Mouse (Mus musculus): ENCODE data around the gene Pi16.
A peak's percentile ranks its signal among the peaks of the same experiment; 100 is the strongest.
"Not testable (repeated sequence)": the region's sequence is repeated elsewhere in the genome, so short reads cannot be mapped to it uniquely, and the experiment has no call there.

Pi16 gene

DNA sequence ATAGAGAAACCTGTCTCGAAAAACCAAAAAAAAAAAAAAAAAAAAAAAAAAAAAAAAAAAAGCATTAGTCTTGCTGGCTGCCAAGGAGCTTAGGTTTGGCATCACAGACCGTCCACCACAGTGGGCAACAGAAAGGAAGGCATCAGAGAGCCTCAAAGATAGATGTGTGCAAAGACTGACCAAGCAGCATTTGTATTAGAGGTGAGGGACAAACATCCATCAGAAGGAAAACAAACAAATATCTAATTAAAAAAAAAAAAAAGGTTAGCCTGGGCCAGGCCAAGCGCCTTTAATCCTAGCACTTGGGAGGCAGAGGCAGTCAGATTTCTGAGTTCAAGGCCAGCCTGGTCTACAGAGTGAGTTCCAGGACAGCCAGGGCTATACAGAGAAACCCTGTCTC, at the start of gene Pi16:
Gene Pi16 (plus strand): TSS at position 301 of the 400 bp plus-strand sequence.
- not testable (repeated sequence) for DNase-seq (ENCODE audit: low spot score)

DNA sequence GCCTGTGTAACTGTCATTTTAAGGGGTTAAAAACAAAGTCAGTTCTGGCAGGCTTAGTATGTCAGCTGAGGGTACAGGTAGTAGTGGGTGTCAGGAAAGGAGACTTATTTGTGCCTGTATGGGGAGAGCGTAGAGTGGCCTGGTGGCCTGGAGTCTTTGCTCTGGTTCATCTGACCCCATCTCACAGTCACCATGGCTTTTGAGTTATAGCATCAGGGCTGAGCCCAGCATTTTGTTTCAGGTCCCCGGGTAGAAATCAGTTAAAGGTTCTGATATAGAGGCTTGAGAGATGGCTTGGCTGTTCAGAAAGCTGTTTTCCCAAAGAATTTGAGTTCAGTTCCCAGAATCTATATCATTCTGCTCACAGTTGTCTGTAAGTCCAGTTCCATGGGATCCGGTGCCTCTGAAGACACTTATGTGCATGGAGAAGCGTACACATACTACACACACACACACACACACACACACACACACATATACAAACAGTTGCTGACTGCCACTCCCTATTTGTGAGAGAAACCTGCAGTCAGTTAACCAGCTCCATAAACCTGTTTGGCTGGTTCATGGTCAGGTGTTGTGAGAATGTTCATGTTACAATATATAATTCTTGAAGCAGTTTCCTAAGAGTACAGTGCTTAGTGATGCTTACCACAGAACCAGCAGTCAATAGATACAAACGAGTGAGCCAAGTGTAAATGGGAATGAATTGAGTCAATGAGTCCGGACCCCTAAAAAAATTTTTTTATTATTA, 49.4 kb upstream of the Pi16 start:
- DNase-seq (ENCODE audit: low spot score): no peak

DNA sequence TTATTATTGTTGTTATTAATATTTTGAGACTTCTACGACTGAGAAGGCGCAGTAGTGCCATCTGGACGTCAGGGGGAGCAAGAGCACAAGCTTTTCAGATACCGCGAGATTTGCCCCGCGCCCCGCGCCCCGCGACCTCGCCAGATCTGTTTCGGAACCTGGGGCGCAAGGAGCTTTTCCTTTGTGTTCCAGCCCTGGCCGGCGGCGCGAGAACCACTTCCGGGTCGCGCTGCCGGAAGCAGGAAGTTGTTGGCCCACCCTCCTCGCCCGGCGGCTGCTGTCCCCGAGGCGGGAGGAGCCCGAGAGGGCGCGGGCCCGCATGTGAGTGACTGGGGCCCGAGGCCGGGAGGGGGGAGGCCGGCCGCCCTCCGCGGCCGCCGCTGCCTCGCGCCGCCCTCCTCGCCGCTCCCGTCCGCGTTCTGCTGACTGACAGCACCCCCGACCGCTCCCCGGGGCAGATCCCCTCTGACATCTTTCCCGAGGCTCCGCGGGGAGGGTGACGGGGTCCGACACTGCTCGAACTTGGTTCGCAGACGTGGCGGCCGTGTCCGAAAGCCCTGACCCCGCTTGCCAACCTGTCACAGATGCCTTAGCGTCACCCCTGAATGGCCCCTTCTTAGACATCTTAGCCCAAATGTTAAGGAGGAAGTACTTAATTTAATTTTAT, 48.7 kb upstream of the Pi16 start, which contains the start of gene BC004004:
Gene BC004004 (plus strand): TSS at position 107 of the 667 bp plus-strand sequence.
- DNase-seq (ENCODE audit: low spot score): peak; percentile 98

DNA sequence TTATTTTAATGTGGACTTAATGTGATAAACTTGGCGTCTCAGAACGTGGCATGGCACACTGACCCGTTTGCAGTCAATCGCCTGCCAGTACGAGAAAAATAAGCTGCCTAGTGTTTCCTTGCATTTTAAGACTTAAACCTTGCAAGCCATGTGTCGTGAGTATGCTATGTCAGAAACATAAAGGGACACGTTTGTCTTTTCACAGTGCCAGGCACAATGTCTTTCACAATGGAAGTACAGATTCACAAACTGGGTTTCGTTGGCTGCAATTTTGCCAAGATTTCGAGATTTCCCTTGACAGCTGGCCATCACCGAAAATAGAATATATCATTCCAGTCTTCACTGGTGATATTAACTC, 48.2 kb upstream of the Pi16 start:
- no peak for DNase-seq (ENCODE audit: low spot score)

DNA sequence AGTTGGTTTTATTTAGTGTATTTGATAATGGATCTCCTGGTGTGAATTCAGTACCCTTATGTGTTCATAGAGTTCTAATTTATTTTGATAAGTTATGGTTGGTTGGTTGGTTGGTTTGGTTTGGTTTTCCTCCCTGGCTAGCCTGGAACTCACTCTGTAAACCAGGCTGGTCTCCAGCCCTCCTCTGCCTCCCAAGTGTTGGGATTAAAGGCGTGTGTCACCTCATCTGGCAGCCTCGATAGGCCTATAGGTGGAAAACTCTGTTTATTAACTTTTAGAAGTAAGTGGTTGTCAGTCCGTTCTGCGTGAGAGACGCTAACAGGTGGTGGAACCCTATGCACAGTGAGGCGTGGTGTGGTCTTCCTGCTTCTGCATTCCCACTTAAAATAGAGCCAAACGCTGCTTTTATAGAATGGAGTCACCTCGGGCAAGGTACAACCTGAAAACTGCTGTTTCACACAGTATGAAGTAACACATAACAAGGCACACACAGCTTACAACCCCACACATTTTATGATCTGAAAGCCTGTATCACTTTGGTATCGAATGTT, 47.3 kb upstream of the Pi16 start:
- DNase-seq (ENCODE audit: low spot score): no peak

DNA sequence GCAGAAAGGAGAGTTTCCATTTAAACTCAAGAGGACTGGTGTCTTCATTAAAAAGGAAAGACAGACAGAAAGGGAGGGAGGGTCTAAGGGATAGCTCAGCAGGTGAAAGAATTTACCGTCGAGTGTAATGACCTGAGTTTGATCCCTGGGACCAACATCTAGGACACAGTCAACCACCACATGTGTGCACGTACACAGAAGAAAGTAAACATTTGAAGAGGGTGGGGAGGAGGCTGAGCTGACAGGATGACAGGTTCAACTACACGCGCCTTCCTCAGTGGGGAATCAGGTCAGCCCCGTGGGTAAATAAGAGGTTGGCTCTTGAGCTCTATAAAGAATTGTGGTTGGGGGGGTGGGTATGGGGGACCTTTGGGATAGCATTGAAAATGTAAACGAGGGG, 44.3 kb upstream of the Pi16 start:
- DNase-seq (ENCODE audit: low spot score): no peak

DNA sequence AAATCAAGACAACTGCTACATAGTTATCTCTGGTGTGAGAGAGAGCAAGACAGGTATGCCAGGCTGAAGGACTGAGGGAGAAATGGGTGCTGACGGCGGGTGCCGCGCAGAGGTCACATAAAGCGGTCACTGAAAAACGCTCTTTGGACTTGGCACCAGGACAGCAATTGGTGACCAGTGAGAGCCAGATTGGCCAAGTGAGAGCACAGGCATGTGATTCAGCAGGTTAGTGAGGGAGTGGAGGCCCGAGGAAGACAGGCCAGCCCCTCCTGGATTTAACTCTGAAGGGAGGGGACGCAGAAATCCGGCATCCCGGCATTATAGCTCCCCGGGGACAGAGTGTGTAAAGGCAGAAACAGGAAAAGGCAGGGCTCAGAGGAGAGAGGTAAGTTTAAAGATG, 43.6 kb upstream of the Pi16 start:
- DNase-seq (ENCODE audit: low spot score): no peak

DNA sequence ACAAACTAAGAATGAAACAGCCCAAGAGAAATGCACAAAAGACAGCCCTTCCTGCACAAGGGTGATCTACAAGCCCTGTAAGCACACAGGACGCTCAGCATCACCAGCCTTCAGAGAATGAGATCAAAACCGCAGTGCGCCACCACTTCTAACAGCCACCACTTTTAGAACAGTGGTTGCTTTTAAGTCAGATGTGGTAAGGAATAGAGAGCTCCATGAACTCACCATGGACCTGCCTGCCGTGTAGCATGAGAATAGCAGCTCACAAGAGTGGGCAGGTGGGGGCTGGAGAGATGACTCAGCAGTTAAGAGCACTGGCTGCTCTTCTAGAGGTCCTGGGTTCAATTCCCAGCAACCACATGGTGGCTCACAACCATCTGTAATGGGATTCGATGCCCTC, 37.1 kb upstream of the Pi16 start:
- DNase-seq (ENCODE audit: low spot score): no peak

DNA sequence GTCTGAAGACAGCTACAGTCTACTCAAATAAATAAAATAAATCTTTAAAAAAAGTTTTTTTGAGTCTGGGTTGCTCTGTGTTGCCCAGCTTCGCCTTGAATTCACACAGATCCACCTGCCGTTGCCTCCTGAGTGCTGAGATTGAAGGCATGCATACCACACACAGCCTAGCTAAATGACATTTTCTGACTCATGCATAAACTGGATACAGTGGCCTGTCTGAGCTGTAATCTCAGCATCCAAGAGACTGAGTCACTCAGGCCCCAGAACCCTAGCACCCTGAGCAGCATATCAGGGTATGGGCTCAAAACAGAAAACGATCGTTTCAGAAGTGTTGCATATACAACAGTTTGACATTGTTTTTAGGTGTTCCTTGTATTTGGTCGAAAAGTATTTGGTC, 35.9 kb upstream of the Pi16 start:
- no peak for DNase-seq (ENCODE audit: low spot score)

DNA sequence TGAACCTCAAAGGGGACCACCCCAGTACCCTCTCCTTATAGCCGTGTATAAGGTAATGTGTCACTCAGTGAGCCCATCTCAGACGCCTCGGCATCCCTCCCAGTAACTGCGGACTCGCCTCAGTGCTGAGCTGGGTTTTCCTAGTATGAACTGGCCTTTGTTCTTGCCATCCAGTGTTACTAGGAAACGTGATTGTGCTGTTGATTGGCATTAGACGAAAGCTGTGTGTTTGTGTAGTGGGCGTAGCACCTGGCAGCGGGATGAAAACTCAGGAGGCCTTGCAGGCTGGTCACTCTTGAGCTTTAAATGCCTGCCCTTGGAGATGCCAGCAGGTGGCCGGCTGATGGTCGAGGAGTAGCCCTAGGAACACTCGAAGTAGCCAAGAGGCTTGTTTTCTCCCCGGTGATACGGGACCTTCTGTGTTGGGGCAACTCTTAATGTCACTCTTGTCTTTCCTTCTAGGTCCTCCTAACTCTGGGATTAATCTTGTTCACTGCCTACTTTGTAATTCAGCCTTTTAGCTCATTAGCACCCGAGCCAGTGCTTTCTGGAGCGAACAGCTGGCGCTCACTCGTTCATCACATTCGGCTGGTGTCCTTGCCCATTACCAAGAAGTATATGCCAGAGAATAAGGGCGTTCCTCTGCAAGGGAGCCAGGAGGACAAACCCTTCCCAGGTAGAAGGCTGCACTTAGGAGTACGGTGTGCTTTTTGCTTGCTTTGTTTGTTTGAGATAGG, 35.1 kb upstream of the Pi16 start:
- DNase-seq (ENCODE audit: low spot score): no peak

DNA sequence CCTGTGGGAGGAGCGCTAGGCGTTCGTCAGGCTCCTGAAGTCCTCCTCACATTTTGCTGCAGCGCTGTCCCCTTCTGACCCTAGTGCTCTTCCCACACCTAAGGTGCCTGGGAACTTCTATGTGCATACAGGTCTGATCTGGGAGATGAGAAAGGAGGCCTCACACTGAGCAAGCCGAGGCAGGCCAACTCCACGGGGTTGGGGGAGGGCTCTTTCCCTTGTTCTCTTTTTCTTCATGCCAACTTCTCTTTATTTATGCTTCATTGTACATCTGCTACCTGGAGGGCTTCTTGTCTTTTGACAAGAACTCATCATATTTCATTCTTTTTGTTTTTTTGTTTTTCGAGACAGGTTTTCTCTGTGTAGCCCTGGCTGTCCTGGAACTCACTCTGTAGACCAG, 25.7 kb upstream of the Pi16 start:
- no peak for DNase-seq (ENCODE audit: low spot score)

DNA sequence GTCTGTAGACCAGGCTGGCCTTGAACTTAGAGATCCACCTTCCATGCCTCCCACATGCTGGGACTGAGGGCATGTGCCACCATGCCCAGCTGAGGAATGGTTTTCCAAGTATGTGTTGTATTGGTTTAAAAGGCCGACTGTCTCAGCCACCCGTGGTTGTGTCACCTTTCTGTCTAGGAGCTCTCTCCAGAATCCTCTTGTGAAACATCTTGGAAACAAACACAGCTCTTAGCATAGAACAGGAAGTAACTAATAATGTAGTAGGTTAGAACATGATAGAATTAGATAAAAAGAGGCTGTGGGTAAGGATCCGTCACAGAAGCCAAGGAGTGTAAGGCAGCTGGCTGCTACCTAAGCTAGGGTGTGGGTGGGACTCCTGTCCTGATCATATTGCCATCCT, 24.5 kb upstream of the Pi16 start:
- no peak for DNase-seq (ENCODE audit: low spot score)

DNA sequence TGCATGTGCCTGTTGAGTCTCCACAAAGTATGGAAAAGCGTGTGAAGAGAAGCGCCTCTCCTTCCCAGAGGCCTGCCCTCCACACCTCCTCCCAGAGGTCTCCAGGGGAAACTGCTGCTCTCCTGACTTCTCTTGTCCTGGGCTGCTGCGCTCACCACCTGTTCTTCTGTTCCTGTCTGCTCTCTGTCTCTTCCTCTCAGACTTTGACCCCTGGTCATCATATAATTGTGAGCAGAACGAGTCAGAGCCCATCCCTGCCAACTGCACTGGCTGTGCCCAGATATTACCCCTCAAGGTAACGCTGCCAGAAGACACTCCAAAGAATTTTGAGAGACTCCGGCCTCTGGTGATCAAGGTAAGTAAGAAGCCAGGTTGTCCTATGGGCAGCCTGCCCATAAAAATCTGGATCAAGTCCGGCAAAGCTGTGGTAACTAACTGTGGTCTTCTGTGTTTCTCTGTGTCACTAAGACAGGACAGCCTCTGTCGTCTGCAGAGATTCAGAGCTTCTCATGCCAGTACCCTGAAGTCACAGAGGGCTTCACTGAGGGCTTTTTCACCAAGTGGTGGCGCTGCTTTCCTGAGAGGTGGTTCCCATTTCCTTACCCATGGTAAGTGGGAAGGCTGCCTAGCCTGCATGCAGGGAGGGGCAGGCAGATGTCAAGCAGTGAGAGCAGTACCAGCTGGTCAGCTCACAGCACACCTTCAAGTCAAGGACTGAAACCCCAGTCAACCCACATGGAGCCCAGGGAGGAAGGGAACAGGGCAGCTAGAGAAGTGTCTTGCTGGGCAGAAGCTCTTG, 23.5 kb upstream of the Pi16 start:
- no peak for DNase-seq (ENCODE audit: low spot score)

DNA sequence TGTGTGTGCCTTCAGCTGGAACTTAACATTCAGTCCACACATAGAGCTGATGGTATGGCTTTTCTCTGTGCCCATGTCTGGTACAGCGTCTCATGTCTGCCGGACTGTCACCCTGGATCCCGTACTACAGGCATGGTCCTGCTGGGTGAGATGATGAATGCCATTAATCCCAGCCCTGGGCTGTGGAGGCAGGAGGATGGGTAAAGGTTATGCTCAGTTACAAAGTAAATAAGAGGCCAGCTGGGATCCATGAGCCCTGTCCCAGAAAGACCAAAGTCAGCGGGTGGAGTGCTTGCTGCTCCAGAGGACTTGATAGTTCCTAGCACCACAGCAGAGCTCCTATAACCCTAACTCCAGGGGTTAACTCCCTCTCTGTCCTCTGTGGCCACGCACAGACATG, 21.6 kb upstream of the Pi16 start:
- no peak for DNase-seq (ENCODE audit: low spot score)

DNA sequence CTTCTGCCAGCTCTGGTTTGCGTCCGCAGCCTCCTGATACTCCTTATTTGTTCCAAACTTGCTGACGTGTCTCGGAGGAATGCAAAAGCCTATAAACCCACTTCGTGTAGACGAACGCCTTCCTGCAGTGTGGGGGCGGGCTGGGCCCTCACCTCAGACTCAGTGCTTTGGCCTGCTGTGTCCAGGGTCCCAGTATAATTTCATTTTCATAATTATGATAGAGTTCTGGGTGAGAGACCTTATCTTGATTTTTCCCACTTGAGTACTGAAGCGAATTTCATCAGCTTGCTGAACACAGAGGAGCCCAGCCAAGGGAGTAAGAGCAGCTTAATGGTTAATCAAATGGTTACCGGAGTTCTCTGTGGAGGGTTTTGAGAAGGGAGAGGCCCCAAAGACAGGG, 20.2 kb upstream of the Pi16 start:
- DNase-seq (ENCODE audit: low spot score): no peak

DNA sequence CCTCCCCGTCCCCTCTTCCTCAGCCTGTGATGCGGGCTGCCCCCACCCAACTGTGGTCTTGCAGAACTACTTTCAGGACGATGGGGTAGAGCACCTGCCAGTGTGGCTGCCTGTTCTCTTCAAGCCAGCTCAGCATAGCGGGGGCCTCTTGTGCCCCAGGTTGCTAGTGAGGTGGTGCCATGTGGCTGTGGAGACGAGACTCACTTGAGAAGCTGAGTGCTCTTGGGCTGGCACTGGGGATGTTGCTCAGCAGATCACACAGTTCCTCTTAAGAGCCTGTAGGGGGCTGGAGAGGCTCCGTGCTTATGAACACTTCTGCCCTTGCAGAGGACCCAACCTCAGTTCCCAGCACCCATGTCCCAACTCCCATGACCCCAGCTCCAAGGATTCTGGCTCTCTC, 19.7 kb upstream of the Pi16 start:
- DNase-seq (ENCODE audit: low spot score): no peak

DNA sequence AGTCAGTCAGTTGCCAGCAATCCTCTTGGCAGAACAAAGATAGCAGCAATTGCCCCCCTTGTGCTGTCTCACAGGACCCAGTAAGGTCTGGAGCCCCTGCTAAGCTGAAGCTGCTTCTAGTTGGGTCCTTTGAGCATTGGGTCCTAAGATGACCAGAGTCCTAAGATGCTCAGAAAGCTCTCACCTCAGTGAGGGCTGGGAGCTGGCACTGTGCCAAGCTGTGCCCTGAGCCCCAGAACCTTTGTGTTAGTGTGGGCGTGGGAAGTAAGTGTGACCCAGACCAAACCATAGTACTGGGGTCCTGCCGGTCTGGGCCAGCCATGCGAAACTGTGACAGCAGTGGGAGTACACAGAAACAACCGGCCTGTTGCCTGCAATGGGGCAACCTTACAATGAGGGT, 18.2 kb upstream of the Pi16 start:
- DNase-seq (ENCODE audit: low spot score): no peak

DNA sequence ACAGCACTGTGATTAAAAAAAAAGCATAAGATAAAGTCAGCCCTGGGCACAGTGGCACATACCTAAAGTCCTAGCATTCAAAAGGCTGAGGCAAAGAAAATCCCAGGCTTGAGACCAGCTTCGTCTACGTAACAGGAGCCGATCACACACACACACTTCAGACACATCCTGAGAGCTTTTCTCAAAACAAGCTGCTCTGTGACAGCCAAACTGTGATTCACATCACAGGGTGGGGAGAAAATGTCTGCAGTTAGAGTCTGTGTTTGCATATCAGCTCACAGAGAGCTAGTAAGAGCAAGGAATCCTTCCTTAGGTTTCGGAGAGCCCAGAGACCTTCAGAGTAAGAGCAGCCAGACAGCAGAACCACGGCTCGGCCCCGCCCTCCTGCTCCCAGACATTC, 16.6 kb upstream of the Pi16 start:
- DNase-seq (ENCODE audit: low spot score): no peak

DNA sequence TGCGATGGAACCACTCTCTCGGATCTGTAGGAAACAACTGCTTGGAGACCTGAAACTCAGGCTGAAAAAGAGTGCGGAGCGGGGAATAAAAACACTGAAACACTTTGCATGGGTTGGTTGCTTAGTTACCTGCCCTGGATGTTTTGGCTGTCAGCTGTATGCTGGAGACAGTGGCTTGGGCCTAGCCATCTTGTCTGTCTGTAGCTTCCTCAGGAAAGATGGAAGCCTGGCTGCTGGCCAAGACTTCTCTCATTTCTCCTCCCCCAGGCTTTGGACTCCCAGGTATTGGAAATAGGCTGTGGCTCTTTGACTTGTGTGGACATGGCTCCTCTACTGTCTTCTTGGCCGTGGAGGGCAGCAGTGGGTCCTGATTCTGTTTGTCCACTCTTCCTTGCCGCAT, 16.1 kb upstream of the Pi16 start:
- no peak for DNase-seq (ENCODE audit: low spot score)

DNA sequence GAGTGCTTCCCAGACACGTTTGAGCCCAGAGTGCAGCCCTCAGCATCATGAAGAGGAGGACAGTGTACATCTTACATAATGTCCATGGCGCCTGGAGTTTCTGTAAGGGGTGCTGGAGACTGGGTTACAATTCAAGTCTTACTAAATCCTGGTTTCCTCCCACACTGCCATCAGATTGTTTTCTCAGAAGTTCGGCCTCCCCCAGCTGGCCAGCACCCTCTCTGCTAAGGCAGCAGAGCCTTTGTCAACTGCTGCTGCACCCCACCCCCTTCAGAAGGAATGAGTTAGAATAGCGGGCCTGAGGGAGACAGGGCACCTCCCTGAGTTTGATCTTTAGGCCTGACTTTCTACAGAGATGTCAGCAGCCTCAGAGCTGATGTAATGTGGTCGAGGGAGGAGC, 15.3 kb upstream of the Pi16 start:
- DNase-seq (ENCODE audit: low spot score): no peak

DNA sequence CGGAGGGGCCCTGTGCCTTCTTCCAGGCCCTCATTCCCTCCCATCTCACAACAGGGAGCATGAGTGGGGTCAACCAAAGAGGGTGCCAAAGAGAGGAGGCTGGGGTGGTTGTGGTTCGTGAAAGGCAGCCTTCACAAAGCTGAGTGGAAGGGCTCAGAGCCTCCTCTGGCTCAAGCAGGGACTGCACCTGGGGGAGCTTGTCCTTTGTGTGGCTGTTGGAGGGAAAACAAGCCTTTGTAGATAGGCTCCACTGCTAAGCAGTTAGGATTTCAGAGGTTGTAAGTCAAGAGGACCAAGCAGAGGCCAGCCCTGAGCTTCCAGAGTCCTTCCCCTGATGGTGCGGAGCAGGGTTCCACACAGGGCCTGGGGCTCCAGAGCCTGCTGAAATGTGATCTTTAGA, 14.4 kb upstream of the Pi16 start:
- no peak for DNase-seq (ENCODE audit: low spot score)

DNA sequence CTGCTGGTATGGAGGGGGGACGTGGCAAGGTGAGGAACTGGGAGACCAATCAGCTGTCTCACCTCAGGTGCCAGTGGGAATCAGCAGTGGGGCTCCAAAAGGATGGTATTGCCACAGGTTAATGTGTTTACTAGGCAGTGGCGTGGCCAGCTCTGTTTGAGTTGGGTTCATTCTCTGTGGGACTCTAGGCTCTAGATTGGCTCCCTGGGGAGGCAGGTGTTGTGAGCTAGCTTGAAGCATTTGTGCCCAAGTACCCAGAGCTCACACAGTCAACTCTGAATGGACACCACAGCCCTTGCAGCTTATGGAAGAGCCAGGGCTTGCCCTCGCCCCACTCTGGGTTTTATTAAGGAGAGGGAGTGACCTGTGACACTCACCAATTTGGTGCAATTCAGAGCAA, 13.6 kb upstream of the Pi16 start:
- no peak for DNase-seq (ENCODE audit: low spot score)

All from layer of hippocampus, adult 11-12 months (tissue).